ENCODE assay signal across 13 mouse cellular contexts in the genomic region with DNA sequence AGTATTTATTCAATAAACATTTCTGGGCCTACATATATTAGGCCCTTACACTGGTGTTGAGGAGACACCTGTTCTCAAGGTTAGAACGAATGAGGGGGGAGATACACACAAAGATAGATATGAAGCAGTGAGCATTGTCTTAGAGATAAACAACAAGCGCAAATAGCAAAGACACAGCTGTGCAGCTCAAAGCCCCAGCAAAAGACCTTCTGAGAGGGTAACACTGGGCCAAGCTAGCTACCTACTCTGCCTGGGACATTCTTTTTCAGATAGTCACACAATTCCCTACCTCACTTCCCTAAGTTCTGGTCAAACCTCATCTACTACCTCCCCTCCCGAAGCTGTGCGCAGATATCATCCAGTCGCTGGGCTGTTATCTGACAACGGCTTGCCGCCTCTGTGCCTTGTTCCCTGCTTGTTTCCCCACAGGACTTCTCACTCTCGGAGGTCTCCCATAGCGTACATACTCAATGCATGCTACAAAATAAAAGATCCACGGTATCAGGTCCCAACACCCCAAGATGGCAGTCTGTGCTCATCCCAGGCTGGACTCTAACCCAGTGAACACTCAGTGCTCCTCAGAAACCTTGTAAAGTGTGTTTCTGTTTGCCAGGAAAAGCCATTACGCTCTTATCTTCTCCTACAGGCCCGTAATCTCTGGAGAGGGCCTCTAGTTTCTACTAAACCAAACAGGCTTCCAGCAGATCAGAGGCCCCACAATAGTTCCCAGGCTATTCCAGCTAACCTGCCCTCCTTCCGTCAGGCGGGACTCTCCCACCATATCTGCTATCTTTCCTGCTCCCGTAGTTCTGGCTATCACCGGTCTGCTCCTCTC. TPM values are rescaled to one million over a fixed set of nuclear protein-coding genes. Genes with fewer than 3 reads are reported as not detected.
DNase-seq lines count a peak whose midpoint lies in the region; ATAC-seq lines count a peak whose summit lies in the region.
"Had no signal": no experiment of that assay in that cellular context is flagged by ENCODE, and none has a peak within 500 bp of the region (broad histone marks: within the 10 kb centered on the region; RNA-seq: fewer than 3 reads in every experiment).

No protein-coding gene starts in this region.

- peak; percentile 84 for DNase-seq in heart, adult 11 months
- DNase-seq in heart, adult 18-20 months: no peak
- peak; percentile 30 to 54 for DNase-seq in spleen, postnatal 10 days (ENCODE audit: low spot score in 2 of 2)
- DNase-seq in spleen, postnatal 14 days (ENCODE audit: low spot score in 2 of 2): no peak
- DNase-seq in right cerebral cortex, postnatal 14 days: no peak
- no peak for DNase-seq in left cerebral cortex, postnatal 14 days (ENCODE audit: low spot score in 2 of 2)
- DNase-seq in gastrocnemius, postnatal 14 days: no peak
- DNase-seq: adrenal gland, adult 8-10 months; cerebellum, adult 18-20 months; lung, postnatal 36 days had no signal

- ATAC-seq in megakaryocyte progenitor cell, adult 5-6 weeks (replicated peaks; ENCODE audit: poor library complexity): peak; percentile 36
- ATAC-seq: forebrain, embryonic 14.5 days had no signal

- intact Hi-C loops in left cerebral cortex, postnatal 14 days (cut with DNase I): no loop called here
- intact Hi-C loops in gastrocnemius, postnatal 14 days (cut with DNase I; ENCODE audit: low total_unique reads): loop anchor here (5.0 kb wide), 1 partner anchor 37 kb away; a partner anchor contains a TSS

RNA-seq across cellular contexts. Expression of a gene that starts 3.4 kb away (rescaled TPM):
- 1 to 10 TPM; 3.6 to 3.7 TPM for total RNA-seq in heart, adult 18-20 months (2021)
- 1.7 and 1.9 TPM in 2 replicates for total RNA-seq in megakaryocyte progenitor cell, adult 5-6 weeks (2015)
- 1.6 and 3.4 TPM in 2 replicates for total RNA-seq in megakaryocyte progenitor cell, adult 5-6 weeks (2017)
- total RNA-seq in left cerebral cortex, postnatal 14 days (2021): 1 to 10 TPM; 2.5 to 3.2 TPM
- total RNA-seq in gastrocnemius, postnatal 14 days (2021): 1 to 10 TPM; 2.9 to 3.3 TPM

RNA-seq across cellular contexts. Expression of a gene that starts 34.0 kb away (rescaled TPM):
- total RNA-seq in heart, adult 18-20 months (2021): under 1 TPM in 1 of 2 experiments, not detected in 1; 0.23 TPM
- 0.17 TPM in 1 of 2 replicates, not detected in the other for total RNA-seq in megakaryocyte progenitor cell, adult 5-6 weeks (2015)
- 0.25 TPM in 1 of 2 replicates, not detected in the other for total RNA-seq in megakaryocyte progenitor cell, adult 5-6 weeks (2017)
- total RNA-seq in left cerebral cortex, postnatal 14 days (2021): under 1 TPM; 0.97 TPM
- total RNA-seq in gastrocnemius, postnatal 14 days (2021): 1 to 10 TPM in 1 of 2 experiments, under 1 TPM in 1; 0.47 to 1.4 TPM
- total RNA-seq: hematopoietic stem cell, adult 5-6 weeks had no signal

RNA-seq across cellular contexts. Expression of a gene that starts 38.4 kb away (rescaled TPM):
- 10 to 100 TPM; 62.7 to 65.6 TPM for total RNA-seq in heart, adult 18-20 months (2021)
- 372 and 413 TPM in 2 replicates for total RNA-seq in megakaryocyte progenitor cell, adult 5-6 weeks (2015)
- 255 and 284 TPM in 2 replicates for total RNA-seq in megakaryocyte progenitor cell, adult 5-6 weeks (2017)
- 10 to 100 TPM; 81.7 to 94.3 TPM for total RNA-seq in left cerebral cortex, postnatal 14 days (2021)
- total RNA-seq in gastrocnemius, postnatal 14 days (2021): 10 to 100 TPM; 45.4 to 58.1 TPM

Comparison
In these comparisons a context has a peak if more than half of its experiments do, and no peak if none do; other contexts are left out.
1. DNase-seq: peak in heart, adult 11 months (single experiment) and spleen, postnatal 10 days (2 of 2); none in heart, adult 18-20 months (0 of 2), spleen, postnatal 14 days (0 of 2), right cerebral cortex, postnatal 14 days (single experiment), left cerebral cortex, postnatal 14 days (0 of 2) and gastrocnemius, postnatal 14 days (single experiment).